29 mouse cellular contexts compared by ENCODE assay signal in genomic region chr19:23051456-23051855, GRCm38 (mm10).
"Had no signal": no experiment of that assay in that cellular context is flagged by ENCODE, and none has a peak within 500 bp of the region (broad histone marks: within the 10 kb centered on the region; RNA-seq: fewer than 3 reads in every experiment).

No protein-coding gene starts in this region.

- H3K4me1 ChIP-seq: embryonic facial prominence, embryonic 12.5 days; embryonic facial prominence, embryonic 15.5 days; forebrain, embryonic 12.5 days; forebrain, embryonic 15.5 days had no signal

- DNase-seq: cerebellum, adult 2 months; cerebellum, adult 8-10 months; cerebellum, adult 9-10 months; cerebellum, adult 9-11 months; cerebellum, postnatal 10 days; cerebellum, postnatal 14 days; cerebellum, postnatal 25 days; cerebellum, postnatal 36 days; embryo, embryonic 11 days; forebrain, postnatal 0 days; gastrocnemius, adult 2 months; gastrocnemius, postnatal 10 days; gastrocnemius, postnatal 14 days; gastrocnemius, postnatal 25 days; gastrocnemius, postnatal 36 days; heart, adult 11 months; heart, adult 18-20 months; heart, adult 2 months had no signal

- H3K9ac ChIP-seq: embryonic facial prominence, embryonic 12.5 days; embryonic facial prominence, embryonic 13.5 days; embryonic facial prominence, embryonic 15.5 days; forebrain, embryonic 12.5 days; forebrain, embryonic 13.5 days; forebrain, embryonic 15.5 days; forebrain, postnatal 0 days had no signal

- H3K4me2 ChIP-seq: embryonic facial prominence, embryonic 12.5 days; embryonic facial prominence, embryonic 13.5 days; embryonic facial prominence, embryonic 15.5 days; forebrain, embryonic 12.5 days; forebrain, embryonic 13.5 days; forebrain, embryonic 15.5 days had no signal

- H3K36me3 ChIP-seq: embryonic facial prominence, embryonic 10.5 days; embryonic facial prominence, embryonic 12.5 days; embryonic facial prominence, embryonic 13.5 days; embryonic facial prominence, embryonic 15.5 days; forebrain, embryonic 10.5 days; forebrain, embryonic 12.5 days; forebrain, embryonic 15.5 days had no signal

- H3K27ac ChIP-seq: embryonic facial prominence, embryonic 10.5 days; embryonic facial prominence, embryonic 12.5 days; embryonic facial prominence, embryonic 13.5 days; embryonic facial prominence, embryonic 15.5 days; forebrain, embryonic 10.5 days; forebrain, embryonic 12.5 days; forebrain, embryonic 13.5 days; forebrain, embryonic 15.5 days; gastrocnemius, adult 2 months; heart, adult 2 months had no signal

- H3K27me3 ChIP-seq: embryonic facial prominence, embryonic 12.5 days; embryonic facial prominence, embryonic 13.5 days; embryonic facial prominence, embryonic 15.5 days; forebrain, embryonic 13.5 days; forebrain, embryonic 15.5 days had no signal

- ATAC-seq: forebrain, embryonic 13.5 days; forebrain, embryonic 14.5 days; forebrain, embryonic 15.5 days; forebrain, embryonic 16.5 days; forebrain, postnatal 0 days had no signal

- H3K9me3 ChIP-seq: embryonic facial prominence, embryonic 10.5 days; embryonic facial prominence, embryonic 12.5 days; embryonic facial prominence, embryonic 13.5 days; embryonic facial prominence, embryonic 15.5 days; forebrain, embryonic 10.5 days; forebrain, embryonic 12.5 days; forebrain, embryonic 13.5 days; forebrain, embryonic 15.5 days had no signal

- H3K4me3 ChIP-seq: embryonic facial prominence, embryonic 10.5 days; embryonic facial prominence, embryonic 12.5 days; embryonic facial prominence, embryonic 13.5 days; embryonic facial prominence, embryonic 15.5 days; erythroblast, embryonic 14.5 days; forebrain, embryonic 10.5 days; forebrain, embryonic 12.5 days; forebrain, embryonic 13.5 days; forebrain, embryonic 15.5 days; gastrocnemius, adult 2 months; heart, adult 2 months had no signal
